Mouse (Mus musculus): ENCODE measurements around the gene Ppp4c.

DNA sequence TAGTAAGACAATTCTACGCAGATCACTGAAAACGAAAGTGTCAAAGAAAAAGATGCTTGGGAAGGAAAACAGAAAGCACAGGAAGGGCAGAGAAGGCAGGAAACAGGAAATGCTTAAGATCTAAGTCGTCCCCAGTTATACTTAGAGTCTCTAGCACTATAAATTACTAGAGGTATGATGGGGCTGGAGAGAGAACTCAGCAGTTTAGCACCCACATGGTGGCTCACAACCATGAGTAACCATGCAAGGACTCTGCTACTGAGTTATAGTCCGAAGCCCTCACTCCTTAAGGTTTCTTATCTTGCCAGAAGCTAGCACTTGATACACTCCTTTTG, 1.9 kb upstream of the Ppp4c start:
- TF ChIP-seq ZNF384 (IDR thresholded peaks at IDR 0.05; ENCODE audit: low read depth, low read length) (no peak), MAFK (IDR thresholded peaks at IDR 0.05; ENCODE audit: insufficient read depth, low read depth, low read length) (no peak), ZC3H11A (IDR thresholded peaks at IDR 0.05; ENCODE audit: borderline replicate concordance, low read depth, low read length) (no peak), CHD2 (IDR thresholded peaks at IDR 0.05; ENCODE audit: low read depth, low read length) (no peak), HCFC1 (IDR thresholded peaks at IDR 0.05; ENCODE audit: borderline replicate concordance, insufficient read depth, low read length) (no peak)
